Mouse (Mus musculus) kidney, adult 2 months (tissue): ENCODE measurements at regions not wholly inside any gene's neighbourhood (a gene's known extent, or its start where the extent isn't known, plus 50 kb on each side); places are given as distances from the start of the nearest gene placed in this dataset.
A peak's percentile ranks its signal among the peaks of the same experiment; 100 is the strongest.

Experiments
- DNase-seq: peaks from one replicate; pipeline ENCODE4 v3.0.0; 2021
- H3K27ac ChIP-seq: fragments of 200-500 bp; 2 replicates; pipeline ENCODE4 v1.5.1; 2012; ENCODE audit warnings: low read depth, low read length, control low read depth, inconsistent platforms; ENCODE audit not compliant: insufficient read depth
- H3K27me3 ChIP-seq: fragments of 200-500 bp; replicated peaks from 2 replicates; pipeline ENCODE4 v1.6.1; 2012; ENCODE audit warnings: mild to moderate bottlenecking, moderate library complexity, low read length, inconsistent platforms; ENCODE audit not compliant: control insufficient read depth, insufficient read depth
- H3K36me3 ChIP-seq: fragments of 200-500 bp; 2 replicates; pipeline ENCODE4 v1.6.1; 2012; ENCODE audit warnings: mild to moderate bottlenecking, moderate library complexity, low read length, inconsistent platforms; ENCODE audit not compliant: control insufficient read depth, insufficient read depth
- H3K4me1 ChIP-seq: fragments of 200-500 bp; 2 replicates; pipeline ENCODE4 v1.6.1; 2011; ENCODE audit warnings: low read length; ENCODE audit not compliant: control insufficient read depth, insufficient read depth
- H3K4me3 ChIP-seq: fragments of 200-500 bp; 2 replicates; pipeline ENCODE4 v1.5.1; 2011; ENCODE audit warnings: mild to moderate bottlenecking, low read depth, low read length, control low read depth; ENCODE audit not compliant: insufficient read depth
- CTCF ChIP-seq: fragments of 200-500 bp; conservative IDR thresholded peaks from 2 replicates; pipeline ENCODE4 v1.5.1; 2011; ENCODE audit warnings: low read depth, mild to moderate bottlenecking, control low read depth, low read length, moderate library complexity, mixed read lengths; ENCODE audit not compliant: insufficient read depth, insufficient read length
- POLR2A ChIP-seq: fragments of 200-500 bp; IDR thresholded peaks from one replicate; pipeline ENCODE4 v1.6.1; 2011; ENCODE audit warnings: low read depth, low read length, control low read depth
- WGBS: fragments of 180-500 bp; shearing (Covaris S2); methylation state at CpG from one replicate; pipeline ENCODE4 v1.1.7; 2018; 5-methylcytosine and 5-hydroxymethylcytosine counted together

GRCm38 (mm10) chr7:117285206-117285605 is 95.6 kb upstream of the Xylt1 start:
- TF ChIP-seq CTCF: no peak
- TF ChIP-seq POLR2A: no peak
- Histone ChIP-seq H3K27ac (no peak overlapping the region), H3K4me1 (no peaks in the 10 kb centered on the region), H3K4me3 (no peak overlapping the region), H3K27me3 (no peaks in the 10 kb centered on the region), H3K36me3 (no peaks in the 10 kb centered on the region)
- 84% methylated on average over 3 of the region's 3 CpGs for WGBS
- DNase-seq: no peak

- no peak for DNase-seq
- Histone ChIP-seq H3K4me1 (no peaks in the 10 kb centered on the region), H3K27me3 (no peaks in the 10 kb centered on the region), H3K27ac (no peak overlapping the region), H3K36me3 (no peaks in the 10 kb centered on the region), H3K4me3 (no peak overlapping the region)
- no peak for TF ChIP-seq POLR2A
- WGBS: 80% methylated on average over 5 of the region's 5 CpGs
These were observed 94.8 kb upstream of the Xylt1 start for GRCm38 (mm10) chr7:117285985-117286384.

GRCm38 (mm10) chr7:117303705-117304104 is 77.1 kb upstream of the Xylt1 start:
- Histone ChIP-seq H3K4me3 (no peak overlapping the region), H3K27me3 (no peaks in the 10 kb centered on the region), H3K4me1 (no peaks in the 10 kb centered on the region), H3K36me3 (no peaks in the 10 kb centered on the region), H3K27ac (no peak overlapping the region)
- TF ChIP-seq CTCF (no peak), POLR2A (no peak)
- peak; percentile 10 for DNase-seq
- WGBS: 46% methylated on average over 2 of the region's 2 CpGs

- no peak for DNase-seq
These were observed 70.1 kb upstream of the Xylt1 start for GRCm38 (mm10) chr7:117310586-117311200.

GRCm38 (mm10) chr7:117311316-117311715 is 69.5 kb upstream of the Xylt1 start:
- 68% methylated on average over 4 of the region's 4 CpGs for WGBS
- Histone ChIP-seq H3K4me1 (no peaks in the 10 kb centered on the region), H3K36me3 (no peaks in the 10 kb centered on the region), H3K27ac (no peak overlapping the region), H3K27me3 (no peaks in the 10 kb centered on the region), H3K4me3 (no peak overlapping the region)
- TF ChIP-seq CTCF: no peak
- no peak for TF ChIP-seq POLR2A
- no peak for DNase-seq

More at GRCm38 (mm10) chr7:117310586-117311200, 70.1 kb upstream of the Xylt1 start:
- Histone ChIP-seq H3K36me3 (no peaks in the 10 kb centered on the region), H3K4me1 (no peaks in the 10 kb centered on the region), H3K4me3 (no peak overlapping the region), H3K27me3 (no peaks in the 10 kb centered on the region), H3K27ac (no peak overlapping the region)
- 85% methylated on average over 2 of the region's 2 CpGs for WGBS
- TF ChIP-seq POLR2A (no peak), CTCF (no peak)

- H3K36me3 ChIP-seq: no peaks in the 10 kb centered on the region
- no peaks in the 10 kb centered on the region for H3K4me1 ChIP-seq
- WGBS: 65% methylated on average over 5 of the region's 5 CpGs
- DNase-seq: no peak
- H3K27me3 ChIP-seq: no peaks in the 10 kb centered on the region
- no peak overlapping the region for H3K27ac ChIP-seq
- TF ChIP-seq POLR2A: no peak
- TF ChIP-seq CTCF: no peak
- no peak overlapping the region for H3K4me3 ChIP-seq
These were observed 64.5 kb upstream of the Xylt1 start for GRCm38 (mm10) chr7:117316126-117316805.

GRCm38 (mm10) chr7:117317362-117317761 is 63.4 kb upstream of the Xylt1 start:
- no peak for TF ChIP-seq CTCF
- 73% methylated on average over 2 of the region's 2 CpGs for WGBS
- H3K27me3 ChIP-seq: no peaks in the 10 kb centered on the region
- DNase-seq: no peak
- no peak overlapping the region for H3K27ac ChIP-seq
- H3K4me1 ChIP-seq: no peaks in the 10 kb centered on the region
- no peaks in the 10 kb centered on the region for H3K36me3 ChIP-seq
- H3K4me3 ChIP-seq: no peak overlapping the region
